Mouse (Mus musculus) ovary, adult 18-20 months (tissue): ENCODE results near the gene Olfr834.

ENCODE experiments used
- DNase-seq: peaks from one replicate; pipeline ENCODE4 v3.0.0; 2022; ENCODE audit warnings: low spot score, mixed read lengths

The Olfr834 gene

DNA sequence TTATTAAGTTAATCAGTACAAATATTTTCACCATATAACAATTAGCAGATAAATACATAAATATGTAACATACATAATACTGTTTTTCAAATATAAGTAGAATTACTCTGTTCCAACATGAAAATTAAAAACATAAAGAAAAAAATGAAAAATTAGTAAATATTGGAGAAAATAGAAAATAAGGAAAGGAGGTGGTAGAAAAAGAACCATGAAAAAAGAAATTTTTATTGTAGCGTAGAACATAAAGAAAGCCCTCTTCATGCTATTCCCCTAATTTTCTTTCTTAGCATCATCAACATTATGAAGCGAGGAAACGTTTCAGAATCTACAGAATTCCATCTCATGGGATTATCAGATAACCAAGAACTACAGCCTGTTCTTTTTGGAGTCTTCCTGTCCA lies at the start of gene Olfr834:
Gene Olfr834 (plus strand): TSS at position 301 of the 400 bp plus-strand sequence.
- no peak for DNase-seq

DNA sequence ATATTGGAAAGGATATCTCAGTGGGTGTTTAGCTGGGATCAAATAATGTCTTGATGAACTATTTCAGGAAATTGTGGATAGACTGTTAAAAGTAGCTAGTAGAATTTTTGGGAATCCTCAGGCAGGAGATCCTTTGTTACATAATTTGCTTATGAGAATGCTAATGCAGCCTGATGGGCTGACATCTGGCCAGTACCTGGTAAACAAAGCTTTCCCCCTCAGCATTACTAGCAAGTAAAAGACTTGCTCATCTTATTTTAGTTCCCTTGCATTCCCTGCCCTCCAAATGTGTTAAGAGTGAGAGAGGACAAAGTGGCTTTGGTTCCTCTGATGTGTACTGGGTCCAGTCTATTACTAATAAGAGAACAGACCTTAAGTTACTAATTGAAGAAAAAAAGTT lies 25.8 kb upstream of the Olfr834 start:
- DNase-seq, result no peak

GRCm38 (mm10) chr9:19032435-19032834 lies 44.6 kb downstream of the Olfr834 start, which contains the start of gene Olfr835:
Gene Olfr835 (plus strand): TSS chr9:19032735.
- no peak for DNase-seq
